Mouse (Mus musculus): ENCODE measurements at regions not wholly inside any gene's neighbourhood (a gene's known extent, or its start where the extent isn't known, plus 50 kb on each side); places are given as distances from the start of the nearest gene placed in this dataset.

GRCm38 (mm10) chr9:92661938-92662337, 119.9 kb downstream of the Plod2 start:
- DNase-seq (ENCODE audit: extremely low read depth, low read depth, low spot score): no peak

GRCm38 (mm10) chr9:92667361-92667881, 125.4 kb downstream of the Plod2 start:
- peak; percentile 28 for DNase-seq (ENCODE audit: extremely low read depth, low read depth, low spot score)

- DNase-seq (ENCODE audit: extremely low read depth, low read depth, low spot score): no peak
These were observed 129.9 kb downstream of the Plod2 start for GRCm38 (mm10) chr9:92671966-92672365.

GRCm38 (mm10) chr9:92694361-92695016, 152.5 kb downstream of the Plod2 start:
- no peak for DNase-seq (ENCODE audit: extremely low read depth, low read depth, low spot score)

GRCm38 (mm10) chr9:92697971-92698370, 155.9 kb downstream of the Plod2 start:
- DNase-seq (ENCODE audit: extremely low read depth, low read depth, low spot score): no peak

GRCm38 (mm10) chr9:92704752-92705151, 162.7 kb downstream of the Plod2 start:
- DNase-seq (ENCODE audit: extremely low read depth, low read depth, low spot score): no peak

DNA sequence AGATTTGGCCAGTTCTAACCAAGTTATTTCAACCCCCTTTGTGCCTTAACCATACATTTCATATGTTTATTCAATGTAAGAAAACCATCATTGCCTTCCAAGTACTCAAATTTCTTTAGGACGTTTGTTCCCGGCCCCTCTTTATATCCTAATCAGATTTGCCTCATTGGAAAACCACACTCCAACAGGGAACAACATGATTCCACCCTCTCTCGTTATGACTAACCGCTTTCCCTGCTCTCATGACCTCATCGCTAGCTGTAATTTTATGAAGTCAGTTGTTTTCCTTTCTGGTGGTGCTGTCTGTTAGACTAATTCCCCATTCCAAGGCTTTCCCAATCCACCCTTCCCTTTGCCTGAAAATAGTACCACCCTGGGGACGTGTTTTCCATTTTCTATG, 165.0 kb downstream of the Plod2 start:
- DNase-seq (ENCODE audit: extremely low read depth, low read depth, low spot score): no peak

- DNase-seq (ENCODE audit: extremely low read depth, low read depth, low spot score): no peak
These were observed 175.2 kb downstream of the Plod2 start for GRCm38 (mm10) chr9:92717176-92717575.

DNA sequence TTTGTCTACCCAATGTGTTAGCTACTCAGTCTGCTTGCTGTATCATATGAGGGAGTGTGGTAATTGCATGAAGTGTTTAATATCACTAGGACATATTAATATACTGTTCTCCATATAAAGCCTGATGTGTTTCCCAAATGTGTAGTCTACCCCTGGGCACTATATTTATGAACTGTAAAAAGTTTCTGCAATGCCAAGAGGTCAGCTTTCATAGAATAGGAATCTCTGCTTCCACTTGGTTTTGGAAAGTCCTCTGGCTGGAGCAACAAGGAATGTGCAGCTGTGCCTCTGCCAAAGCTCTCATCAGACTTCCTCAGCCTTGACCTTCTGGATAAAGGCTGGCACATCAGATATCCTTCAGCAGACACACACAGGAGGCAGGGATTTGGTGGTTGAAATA, 176.3 kb downstream of the Plod2 start:
- DNase-seq (ENCODE audit: extremely low read depth, low read depth, low spot score): no peak

- no peak for DNase-seq (ENCODE audit: extremely low read depth, low read depth, low spot score)
These were observed 177.2 kb downstream of the Plod2 start for GRCm38 (mm10) chr9:92719251-92719650.

DNA sequence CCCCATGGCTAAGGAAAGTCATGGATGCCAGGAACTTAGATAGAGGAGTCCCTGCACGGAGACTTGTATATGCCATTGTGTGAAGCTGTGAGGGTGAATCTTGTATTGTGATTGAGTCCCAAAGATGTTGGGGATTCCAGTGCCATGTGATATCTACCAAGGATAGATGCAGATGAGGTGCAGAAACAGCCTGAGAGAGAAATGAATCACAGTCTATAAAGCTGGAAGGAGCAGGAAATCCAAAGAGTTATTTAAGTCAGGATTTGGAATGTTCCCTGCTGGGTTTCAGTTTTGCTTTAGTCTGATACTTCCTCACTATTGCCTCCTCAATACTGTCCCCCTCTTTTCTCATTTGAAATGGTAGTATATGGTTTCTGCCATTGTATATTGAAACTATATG, 186.8 kb downstream of the Plod2 start:
- no peak for DNase-seq (ENCODE audit: extremely low read depth, low read depth, low spot score)

DNA sequence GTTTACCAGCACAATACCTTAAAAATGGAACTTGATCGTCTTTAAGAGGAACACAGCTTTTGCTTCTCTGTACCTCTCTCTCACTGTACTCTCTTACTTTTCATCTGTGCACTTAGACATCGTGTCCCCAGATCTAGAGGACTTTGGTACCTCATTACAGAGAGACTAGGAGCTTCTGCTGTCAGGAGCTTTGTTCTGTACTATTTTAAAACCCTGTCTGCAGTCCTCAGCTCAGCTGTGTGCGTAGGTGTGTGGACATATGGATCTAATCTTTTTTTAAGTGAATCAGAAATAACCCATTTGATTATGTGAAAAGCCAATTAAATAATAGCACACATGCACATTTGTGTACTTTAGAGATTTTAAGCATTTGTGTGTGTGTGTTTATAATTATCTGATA, 189.4 kb downstream of the Plod2 start:
- DNase-seq (ENCODE audit: extremely low read depth, low read depth, low spot score): no peak

- no peak for DNase-seq (ENCODE audit: extremely low read depth, low read depth, low spot score)
These were observed 225.5 kb downstream of the Plod2 start for GRCm38 (mm10) chr9:92767532-92767931.

- no peak for DNase-seq (ENCODE audit: extremely low read depth, low read depth, low spot score)
These were observed 226.4 kb downstream of the Plod2 start for GRCm38 (mm10) chr9:92768432-92768831.

GRCm38 (mm10) chr9:92769528-92769927, 227.5 kb downstream of the Plod2 start:
- no peak for DNase-seq (ENCODE audit: extremely low read depth, low read depth, low spot score)

DNA sequence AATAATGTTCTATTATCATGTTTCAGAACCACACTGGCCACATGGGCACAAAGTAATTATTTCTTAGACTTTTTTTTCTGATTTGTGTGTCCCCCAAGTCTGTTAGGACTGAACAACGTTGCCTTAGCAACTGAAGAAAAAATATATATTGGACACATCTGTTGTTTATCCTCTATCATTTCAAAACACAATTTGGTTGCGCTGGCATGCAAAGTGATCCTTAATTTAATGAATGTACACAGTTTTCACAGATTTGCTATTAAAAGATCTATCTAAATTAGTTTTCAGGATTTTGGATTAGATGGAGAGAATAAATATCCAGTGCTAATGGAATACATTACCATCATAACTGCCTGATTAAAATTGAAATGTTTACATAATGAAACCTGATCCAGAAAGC, 229.0 kb downstream of the Plod2 start:
- DNase-seq (ENCODE audit: extremely low read depth, low read depth, low spot score): no peak

GRCm38 (mm10) chr9:92771716-92772115, 229.7 kb downstream of the Plod2 start:
- no peak for DNase-seq (ENCODE audit: extremely low read depth, low read depth, low spot score)

DNA sequence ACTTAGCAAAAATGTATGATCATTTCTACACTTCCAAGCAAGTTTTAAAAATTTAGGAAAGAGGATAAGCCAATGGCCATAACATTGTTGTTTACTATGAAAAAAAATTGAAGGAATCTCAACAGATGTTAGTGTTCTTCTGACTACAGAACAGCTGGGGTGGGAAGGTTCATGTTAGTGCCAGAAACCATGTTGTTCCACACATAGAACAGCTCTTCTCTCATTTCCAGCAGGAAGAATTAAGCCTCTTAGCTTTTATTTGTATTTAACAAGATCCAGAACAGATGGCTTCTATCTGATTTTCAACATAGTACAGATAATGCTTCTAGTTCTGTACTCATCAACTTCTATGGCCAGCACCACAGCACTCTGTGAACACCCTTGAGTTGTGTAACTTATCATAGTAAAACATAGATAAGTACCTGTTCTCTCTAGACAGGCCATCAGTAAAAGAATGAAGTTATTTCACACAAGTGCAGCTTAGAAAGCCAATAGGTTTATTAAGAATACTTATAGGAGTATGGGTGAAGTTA, 241.0 kb downstream of the Plod2 start:
- DNase-seq (ENCODE audit: extremely low read depth, low read depth, low spot score): no peak

DNA sequence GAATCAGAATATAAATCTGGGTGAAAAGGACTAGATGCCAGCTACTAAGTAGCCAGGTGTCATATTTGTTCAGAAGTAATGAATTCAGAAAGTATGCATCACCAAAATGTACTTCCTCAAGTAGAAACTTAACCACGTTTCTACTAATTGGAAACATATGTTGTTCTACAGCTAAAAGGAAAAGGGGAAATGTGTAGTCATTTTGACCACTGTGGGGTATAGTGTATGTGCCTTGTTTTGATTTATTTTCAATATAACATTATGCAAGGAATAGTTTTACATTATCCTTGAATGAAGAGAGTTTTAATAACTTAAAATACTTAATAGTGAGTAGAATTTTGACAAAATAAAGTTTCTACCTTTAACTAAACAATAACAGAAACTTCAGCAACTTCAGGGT, 257.7 kb downstream of the Plod2 start:
- no peak for DNase-seq (ENCODE audit: extremely low read depth, low read depth, low spot score)

- no peak for DNase-seq (ENCODE audit: extremely low read depth, low read depth, low spot score)
These were observed 267.4 kb downstream of the Plod2 start for GRCm38 (mm10) chr9:92809469-92809868.

DNA sequence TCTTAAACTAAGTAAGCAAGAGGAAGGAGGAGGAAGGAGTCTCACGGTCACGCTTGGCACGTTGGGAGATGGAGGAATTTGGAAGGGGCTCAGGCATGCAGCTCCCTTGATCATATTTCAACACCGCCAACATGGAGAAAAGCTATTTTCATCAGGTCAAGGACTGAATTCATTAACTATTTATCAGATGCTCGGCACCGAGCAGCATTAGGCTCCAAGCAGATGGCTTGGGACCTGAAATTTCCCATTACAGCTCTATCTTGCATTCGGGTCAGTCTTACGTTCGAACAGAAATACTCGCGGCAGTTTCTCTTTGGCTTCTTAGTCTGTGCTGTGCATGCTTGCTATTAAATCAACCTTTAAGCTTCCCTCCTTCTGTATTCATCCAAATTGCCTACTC, 278.7 kb downstream of the Plod2 start:
- no peak for DNase-seq (ENCODE audit: extremely low read depth, low read depth, low spot score)

- no peak for DNase-seq (ENCODE audit: extremely low read depth, low read depth, low spot score)
These were observed 284.8 kb downstream of the Plod2 start for GRCm38 (mm10) chr9:92826708-92827353.
